Mouse (Mus musculus) monocyte, adult 59 days (primary cell): ENCODE measurements around the gene Usp16. TPM values are rescaled to one million over a fixed set of nuclear protein-coding genes. Genes with fewer than 3 reads are reported as not detected.

ENCODE experiments used
- total RNA-seq, 2 experiments: library from RNA; stranded (reverse); gene quantifications; one replicate each; pipeline ENCODE4 v1.2.4; 2023

Gene Usp16
- total RNA-seq = 10 to 100 TPM; 92.6 to 98.7 TPM

GRCm38 (mm10) chr16:87454419-87455179 lies at the start of gene Usp16:
Gene Usp16 (plus strand): TSS chr16:87454703.

GRCm38 (mm10) chr16:87432033-87432814 lies 22.3 kb upstream of the Usp16 start, which contains the start of gene Ltn1:
Gene Ltn1 (minus strand): TSS chr16:87432612.

DNA sequence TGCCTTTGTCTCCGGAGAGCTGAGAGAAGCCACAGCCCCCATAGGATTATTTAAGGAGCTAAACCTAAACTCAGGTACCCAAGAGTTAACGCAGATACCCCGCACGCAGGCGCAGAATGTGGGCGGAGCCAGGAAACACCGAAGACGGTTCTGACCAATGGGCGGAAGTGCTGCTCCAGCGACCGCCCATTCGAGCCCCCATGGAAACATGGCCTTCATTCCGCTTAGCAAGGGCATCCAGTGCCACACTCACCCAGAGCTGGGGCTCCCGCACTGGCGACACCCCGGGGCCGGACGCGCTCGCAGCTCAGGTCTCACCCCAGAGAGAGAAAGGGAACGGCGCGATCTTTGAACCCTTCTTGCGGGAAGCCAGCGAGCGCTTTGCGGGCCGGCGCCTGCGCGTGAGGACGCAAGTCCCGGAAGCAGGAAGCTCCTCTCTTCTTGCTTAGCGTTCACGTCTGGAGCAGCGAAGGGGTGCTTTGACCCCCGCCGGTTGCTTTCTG lies 14.3 kb upstream of the Usp16 start, which contains the start of gene Rwdd2b:
Gene Rwdd2b, minus strand, starts transcription at position 390 of the 503 bp plus-strand sequence.

DNA sequence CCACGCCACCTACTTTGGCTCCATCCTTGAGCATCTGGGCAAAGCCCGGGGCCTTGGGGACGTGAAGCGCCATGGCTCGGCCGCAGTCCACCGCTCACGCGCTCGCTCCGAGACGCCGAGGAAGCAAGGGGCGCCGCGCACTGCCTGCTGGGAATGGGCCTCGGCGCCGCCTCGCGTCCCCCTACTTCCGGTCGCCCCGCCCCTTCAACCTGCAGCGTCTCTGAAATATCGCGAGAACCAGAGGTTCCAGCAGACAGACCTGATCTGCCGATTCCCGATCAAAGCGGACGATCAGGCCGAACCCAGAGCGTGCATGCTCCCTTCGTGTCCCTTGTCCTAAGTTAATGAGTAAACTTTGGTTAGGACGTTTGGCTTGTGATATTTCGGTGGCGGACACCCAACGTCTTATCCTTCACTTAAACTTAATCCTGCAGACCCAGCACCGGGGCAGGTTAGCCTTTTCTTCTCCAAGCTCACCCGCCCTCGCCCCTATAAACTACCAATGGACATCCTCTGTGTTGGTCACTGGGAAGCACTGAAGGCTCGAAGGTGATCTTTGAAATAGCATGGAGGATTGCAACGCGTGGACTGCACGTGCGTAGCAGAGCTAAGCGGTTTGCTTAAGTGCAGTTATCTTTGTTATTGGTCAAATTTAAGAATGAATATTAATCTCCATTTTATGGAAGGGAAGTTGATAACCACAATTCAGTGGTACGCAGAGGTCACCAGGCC lies 41.4 kb downstream of the Usp16 start, which contains the start of gene Cct8:
Gene Cct8, minus strand, starts transcription at position 158 of the 732 bp plus-strand sequence.

Other genes starting within 250 kb of the Usp16 start
- 1 to 10 TPM; 9.3 to 9.4 TPM for gene N6amt1, start 100.5 kb upstream of the Usp16 start, total RNA-seq
- 10 to 100 TPM; 24.4 to 28.1 TPM for gene Ltn1, start 22.1 kb upstream of the Usp16 start, total RNA-seq
- gene Rwdd2b, start 14.1 kb upstream of the Usp16 start, total RNA-seq = 1 to 10 TPM; 4.5 to 6.1 TPM
- 100 to 1,000 TPM; 121 to 128 TPM for gene Cct8, start 41.2 kb downstream of the Usp16 start, total RNA-seq
- not detected for gene Map3k7cl, start 98.6 kb downstream of the Usp16 start, total RNA-seq
- gene Bach1, start 244.2 kb downstream of the Usp16 start, total RNA-seq = 100 to 1,000 TPM; 211 to 222 TPM